Mouse (Mus musculus): Measurements from ENCODE around the gene Tfeb. TPM values are rescaled to one million over a fixed set of nuclear protein-coding genes. Genes with fewer than 3 reads are reported as not detected.

The Tfeb gene
- polyA plus RNA-seq, 1 experiment from 2014 or later: 30.0 TPM

- TF ChIP-seq CTCF (IDR thresholded peaks at IDR 0.05; ENCODE audit: low read depth): no peak
- Histone ChIP-seq H3K27me3 (replicated peaks; ENCODE audit: control insufficient read depth, insufficient read depth, low read length) (0 out of 2 replicates have a peak, but pooled peaks cover 4% of the 10 kb centered on the region), H3K36me3 (ENCODE audit: control insufficient read depth, insufficient read depth) (no peaks in the 10 kb centered on the region), H3K4me3 (ENCODE audit: low read depth, low read length) (peak overlapping the region; percentile 59), H3K9me3 (ENCODE audit: control insufficient read depth) (no peaks in the 10 kb centered on the region), H3K27ac (ENCODE audit: low read depth, low read length) (peak overlapping the region; percentile 60), H3K9ac (ENCODE audit: low read depth, low read length) (peak overlapping the region; percentile 59), H3K4me2 (replicated peaks; ENCODE audit: low read depth) (peak overlapping the region; percentile 88), H3K4me1 (replicated peaks; ENCODE audit: control insufficient read depth, insufficient read depth, low read length) (no peaks in the 10 kb centered on the region)
- 0 out of 2 replicates have a peak, but pooled peaks have one; percentile 36 for ATAC-seq
- WGBS: under 1% methylated on average over 44 of the region's 45 CpGs
Observed at GRCm38 (mm10) chr17:47833029-47833627, 96.3 kb downstream of the Tfeb start.

GRCm38 (mm10) chr17:47833628-47834481 lies 97.0 kb downstream of the Tfeb start:
- TF ChIP-seq CTCF (IDR thresholded peaks at IDR 0.05; ENCODE audit: low read depth): no peak
- H3K9ac ChIP-seq (ENCODE audit: low read depth, low read length): peak overlapping the region; percentile 59
- peak overlapping the region; percentile 88 for H3K4me2 ChIP-seq (replicated peaks; ENCODE audit: low read depth)
- no peaks in the 10 kb centered on the region for H3K4me1 ChIP-seq (replicated peaks; ENCODE audit: control insufficient read depth, insufficient read depth, low read length)
- H3K36me3 ChIP-seq (ENCODE audit: control insufficient read depth, insufficient read depth): no peaks in the 10 kb centered on the region
- peak overlapping the region; percentile 59 for H3K4me3 ChIP-seq (ENCODE audit: low read depth, low read length)
- ATAC-seq: no peak
- 0 out of 2 replicates have a peak, but pooled peaks cover 4% of the 10 kb centered on the region for H3K27me3 ChIP-seq (replicated peaks; ENCODE audit: control insufficient read depth, insufficient read depth, low read length)
- WGBS: 2% methylated on average over 45 of the region's 45 CpGs
- H3K27ac ChIP-seq (ENCODE audit: low read depth, low read length): peak overlapping the region; percentile 3; the same call in 1 of the 2 replicates
- no peaks in the 10 kb centered on the region for H3K9me3 ChIP-seq (ENCODE audit: control insufficient read depth)

- WGBS: 1% methylated on average over 18 of the region's 18 CpGs
- H3K9ac ChIP-seq (ENCODE audit: low read depth, low read length): peak within 1 kb of the TSS; percentile 59
- 0 out of 2 replicates have a peak, but pooled peaks cover 4% of the 10 kb centered on the region for H3K27me3 ChIP-seq (replicated peaks; ENCODE audit: control insufficient read depth, insufficient read depth, low read length)
- peak within 1 kb of the TSS; percentile 88 for H3K4me2 ChIP-seq (replicated peaks; ENCODE audit: low read depth)
- H3K27ac ChIP-seq (ENCODE audit: low read depth, low read length): peak within 1 kb of the TSS; percentile 3; the same call in 1 of the 2 replicates
- H3K36me3 ChIP-seq (ENCODE audit: control insufficient read depth, insufficient read depth): no peaks in the 10 kb centered on the region
- H3K9me3 ChIP-seq (ENCODE audit: control insufficient read depth): no peaks in the 10 kb centered on the region
- no peaks in the 10 kb centered on the region for H3K4me1 ChIP-seq (replicated peaks; ENCODE audit: control insufficient read depth, insufficient read depth, low read length)
- peak within 1 kb of the TSS; percentile 59 for H3K4me3 ChIP-seq (ENCODE audit: low read depth, low read length)
- peak; percentile 41; the same call in 1 of the 2 replicates for ATAC-seq
- TF ChIP-seq CTCF (IDR thresholded peaks at IDR 0.05; ENCODE audit: low read depth): no peak
Observed at GRCm38 (mm10) chr17:47834482-47834767, 97.6 kb downstream of the Tfeb start, which contains the start of gene Mdfi. Mdfi (minus strand) TSS chr17:47834691.

GRCm38 (mm10) chr17:47837808-47838207 lies 101.0 kb downstream of the Tfeb start:
- no peak for ATAC-seq
- WGBS: 33% methylated on average over 6 of the region's 6 CpGs

GRCm38 (mm10) chr17:47841521-47841920 lies 104.7 kb downstream of the Tfeb start:
- no peaks in the 10 kb centered on the region for H3K36me3 ChIP-seq (ENCODE audit: control insufficient read depth, insufficient read depth)
- no peak for ATAC-seq
- H3K9ac ChIP-seq (ENCODE audit: low read depth, low read length): no peak overlapping the region
- no peaks in the 10 kb centered on the region for H3K9me3 ChIP-seq (ENCODE audit: control insufficient read depth)
- no peaks in the 10 kb centered on the region for H3K4me1 ChIP-seq (replicated peaks; ENCODE audit: control insufficient read depth, insufficient read depth, low read length)
- no peak overlapping the region for H3K4me3 ChIP-seq (ENCODE audit: low read depth, low read length)
- TF ChIP-seq CTCF (IDR thresholded peaks at IDR 0.05; ENCODE audit: low read depth): no peak
- H3K4me2 ChIP-seq (replicated peaks; ENCODE audit: low read depth): no peak overlapping the region
- no peaks in the 10 kb centered on the region for H3K27me3 ChIP-seq (replicated peaks; ENCODE audit: control insufficient read depth, insufficient read depth, low read length)
- no peak overlapping the region for H3K27ac ChIP-seq (ENCODE audit: low read depth, low read length)
- WGBS: 86% methylated on average over 8 of the region's 8 CpGs

More at GRCm38 (mm10) chr17:47837808-47838207, 101.0 kb downstream of the Tfeb start:
- Histone ChIP-seq H3K9me3 (ENCODE audit: control insufficient read depth) (no peaks in the 10 kb centered on the region), H3K27ac (ENCODE audit: low read depth, low read length) (no peak overlapping the region), H3K4me2 (replicated peaks; ENCODE audit: low read depth) (no peak overlapping the region), H3K36me3 (ENCODE audit: control insufficient read depth, insufficient read depth) (no peaks in the 10 kb centered on the region), H3K4me1 (replicated peaks; ENCODE audit: control insufficient read depth, insufficient read depth, low read length) (no peaks in the 10 kb centered on the region), H3K4me3 (ENCODE audit: low read depth, low read length) (no peak overlapping the region), H3K27me3 (replicated peaks; ENCODE audit: control insufficient read depth, insufficient read depth, low read length) (0 out of 2 replicates have a peak, but pooled peaks cover 4% of the 10 kb centered on the region), H3K9ac (ENCODE audit: low read depth, low read length) (no peak overlapping the region)
- TF ChIP-seq CTCF (IDR thresholded peaks at IDR 0.05; ENCODE audit: low read depth): no peak

Other genes starting within 250 kb of the Tfeb start
- gene Taf8, start 234.7 kb upstream of the Tfeb start, polyA plus RNA-seq (2015; fragmentation: Nextera tagmentation; extraction: Ambion mirVana): 8.3 and 9.2 TPM in 2 replicates
- 175 and 180 TPM in 2 replicates for gene Ccnd3, start 232.0 kb upstream of the Tfeb start, polyA plus RNA-seq (2015; fragmentation: Nextera tagmentation; extraction: Ambion mirVana)
- 7.7 and 8.2 TPM in 2 replicates for gene Bysl, start 125.5 kb upstream of the Tfeb start, polyA plus RNA-seq (2015; fragmentation: Nextera tagmentation; extraction: Ambion mirVana)
- 22.8 and 22.9 TPM in 2 replicates for gene Med20, start 125.4 kb upstream of the Tfeb start, polyA plus RNA-seq (2015; fragmentation: Nextera tagmentation; extraction: Ambion mirVana)
- 0.47 and 1.2 TPM in 2 replicates for gene Gm20517, start 125.4 kb upstream of the Tfeb start, polyA plus RNA-seq (2015; fragmentation: Nextera tagmentation; extraction: Ambion mirVana)
- gene Usp49, start 106.3 kb upstream of the Tfeb start, polyA plus RNA-seq (2015; fragmentation: Nextera tagmentation; extraction: Ambion mirVana): 2.6 and 2.9 TPM in 2 replicates
- gene Tomm6, start 48.6 kb upstream of the Tfeb start, polyA plus RNA-seq (2015; fragmentation: Nextera tagmentation; extraction: Ambion mirVana): 384 and 398 TPM in 2 replicates
- gene Frs3, start 48.0 kb upstream of the Tfeb start, polyA plus RNA-seq (2015; fragmentation: Nextera tagmentation; extraction: Ambion mirVana): 2.9 TPM in 2 replicates
- gene Gm21981, start 42.6 kb upstream of the Tfeb start, polyA plus RNA-seq (2015; fragmentation: Nextera tagmentation; extraction: Ambion mirVana): 0.12 TPM in 1 of 2 replicates, not detected in the other
- 0.33 and 0.64 TPM in 2 replicates for gene Prickle4, start 42.3 kb upstream of the Tfeb start, polyA plus RNA-seq (2015; fragmentation: Nextera tagmentation; extraction: Ambion mirVana)
- gene Pgc, start 10.2 kb upstream of the Tfeb start, polyA plus RNA-seq (2015; fragmentation: Nextera tagmentation; extraction: Ambion mirVana): 7.4 and 24.6 TPM in 2 replicates
- gene Mdfi, start 97.7 kb downstream of the Tfeb start, polyA plus RNA-seq (2015; fragmentation: Nextera tagmentation; extraction: Ambion mirVana): 1.7 and 2.1 TPM in 2 replicates
- gene Foxp4, start 187.6 kb downstream of the Tfeb start, polyA plus RNA-seq (2015; fragmentation: Nextera tagmentation; extraction: Ambion mirVana): 12.9 and 13.3 TPM in 2 replicates